ENCODE assay signal across 18 mouse cellular contexts in the genomic region with DNA sequence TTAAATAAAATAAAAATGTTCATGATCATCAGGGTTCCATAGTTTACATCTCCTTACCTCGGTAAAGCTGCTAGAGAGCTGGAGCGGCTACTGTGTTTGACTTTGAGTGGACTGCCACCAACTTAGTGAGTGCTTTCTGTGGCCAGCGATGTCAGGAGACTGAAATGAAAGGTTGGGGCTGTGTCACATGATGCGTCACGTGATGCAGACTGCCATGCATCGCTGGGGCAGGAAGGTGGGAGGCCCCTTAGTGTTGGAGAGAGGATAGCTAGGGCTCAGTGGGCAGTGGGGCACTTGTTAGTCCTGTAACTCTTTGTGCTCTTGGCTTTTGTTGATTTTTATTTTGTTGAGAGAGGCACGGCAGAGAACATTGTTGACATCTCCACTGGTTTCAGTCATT. TPM values are rescaled to one million over a fixed set of nuclear protein-coding genes. Genes with fewer than 3 reads are reported as not detected.
"Had no signal": no experiment of that assay in that cellular context is flagged by ENCODE, and none has a peak within 500 bp of the region (broad histone marks: within the 10 kb centered on the region; RNA-seq: fewer than 3 reads in every experiment).

No protein-coding gene starts in this region.

- H3K9me3 ChIP-seq: megakaryocyte, embryonic 14.5 days; midbrain, embryonic 13.5 days; midbrain, embryonic 15.5 days; neural tube, embryonic 12.5 days had no signal

- H3K4me3 ChIP-seq: megakaryocyte, embryonic 14.5 days; midbrain, embryonic 13.5 days; midbrain, embryonic 15.5 days; neural tube, embryonic 12.5 days had no signal

- H3K4me2 ChIP-seq: lung, embryonic 14.5 days; midbrain, embryonic 11.5 days; midbrain, embryonic 13.5 days; midbrain, embryonic 15.5 days; neural tube, embryonic 12.5 days had no signal

- H3K27ac ChIP-seq: macrophage; midbrain, embryonic 13.5 days; midbrain, embryonic 15.5 days; neural tube, embryonic 12.5 days had no signal

- H3K9ac ChIP-seq: liver, postnatal 0 days; lung, embryonic 14.5 days; midbrain, embryonic 13.5 days; midbrain, embryonic 15.5 days; neural tube, embryonic 12.5 days had no signal

- H3K27me3 ChIP-seq: megakaryocyte, embryonic 14.5 days; midbrain, embryonic 13.5 days; midbrain, embryonic 15.5 days; neural tube, embryonic 12.5 days had no signal

- H3K4me1 ChIP-seq: midbrain, embryonic 13.5 days; midbrain, embryonic 15.5 days; neural tube, embryonic 12.5 days had no signal

- DNase-seq: liver, postnatal 0 days; lung, embryonic 14.5 days; lung, postnatal 10 days; lung, postnatal 36 days; right cerebral cortex, postnatal 25 days; right cerebral cortex, postnatal 4 days; spleen, adult 18-20 months; thymus, adult 18-20 months; thymus, postnatal 14 days; thymus, postnatal 36 days had no signal

RNA-seq across cellular contexts. Expression of gene Ak7, which starts 9.9 kb away (rescaled TPM):
- total RNA-seq: megakaryocyte progenitor cell, adult 5-6 weeks; monocyte, adult 5-6 weeks had no signal
- polyA plus RNA-seq: lung, embryonic 14.5 days; macrophage had no signal
